Mouse (Mus musculus) layer of hippocampus, adult 18-20 months (tissue): ENCODE results near the gene Atg9b. TPM values are rescaled to one million over a fixed set of nuclear protein-coding genes. Genes with fewer than 3 reads are reported as not detected.

ENCODE experiments used
- DNase-seq, 2 experiments: peaks; one replicate each; pipeline ENCODE4 v3.0.0; 2022; ENCODE audit warnings: low spot score in 2 of 2
- total RNA-seq, 2 experiments: library from RNA; stranded (reverse); gene quantifications; 2 replicates each; pipeline ENCODE4 v1.2.3; 2021

The Atg9b gene
- total RNA-seq, 2 experiments from 2014 or later = 3.0 to 3.7 TPM

DNA sequence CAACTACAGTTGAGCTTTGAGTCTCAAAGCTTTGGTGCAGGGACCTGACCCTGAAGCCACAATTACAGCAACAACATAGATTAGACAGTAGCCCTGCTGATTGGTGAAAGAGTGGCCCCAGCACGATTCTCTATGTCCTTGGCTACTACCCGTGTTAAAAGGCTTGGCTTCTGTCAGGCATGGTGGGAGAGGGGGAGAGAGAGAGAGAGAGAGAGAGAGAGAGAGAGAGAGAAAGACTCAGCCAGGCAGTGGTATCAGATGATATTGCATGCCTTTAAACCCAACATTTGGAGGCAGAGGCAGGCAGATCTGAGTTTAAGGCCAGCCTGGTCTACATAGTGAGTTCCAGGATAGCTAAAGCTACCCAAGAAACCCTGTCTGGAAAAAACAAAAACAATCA lies 10.0 kb downstream of the Atg9b start:
- DNase-seq = no peak

DNA sequence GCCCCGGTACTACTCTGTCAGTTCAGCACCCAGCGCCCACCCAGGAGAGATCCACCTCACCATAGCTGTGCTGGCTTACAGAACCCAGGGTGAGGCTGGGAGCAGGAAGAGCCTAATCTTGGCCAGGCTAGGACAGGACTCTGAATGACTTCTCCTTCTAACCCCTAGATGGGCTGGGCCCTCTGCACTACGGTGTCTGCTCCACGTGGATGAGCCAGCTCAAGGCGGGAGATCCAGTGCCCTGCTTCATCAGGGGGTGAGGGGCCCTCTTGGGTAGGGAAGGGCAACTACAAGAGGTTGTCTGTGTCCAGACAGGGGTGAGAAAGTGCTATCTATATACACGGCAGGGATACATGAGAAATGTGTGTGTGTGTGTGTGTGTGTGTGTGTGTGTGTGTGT lies 10.5 kb downstream of the Atg9b start:
- DNase-seq = no peak

DNA sequence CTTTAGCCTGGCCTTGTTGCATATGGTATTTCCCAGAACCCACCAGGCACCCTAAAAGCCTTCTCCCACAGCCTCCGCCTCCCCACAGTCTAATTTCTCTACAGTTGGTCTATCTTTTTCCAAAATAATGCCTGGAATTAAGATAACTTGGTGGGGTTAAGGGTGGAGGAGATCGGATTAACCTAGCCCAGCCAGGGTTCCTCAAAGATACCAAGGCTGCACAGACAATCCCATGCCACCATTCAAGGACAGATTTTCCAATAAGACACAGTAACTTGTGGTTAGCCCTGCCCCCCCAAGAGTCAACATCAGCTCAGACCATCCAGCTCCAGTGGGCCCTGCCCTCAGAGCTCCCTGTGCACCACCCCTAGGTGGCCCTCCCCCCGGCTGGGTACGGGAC lies 11.4 kb downstream of the Atg9b start:
- DNase-seq = no peak

DNA sequence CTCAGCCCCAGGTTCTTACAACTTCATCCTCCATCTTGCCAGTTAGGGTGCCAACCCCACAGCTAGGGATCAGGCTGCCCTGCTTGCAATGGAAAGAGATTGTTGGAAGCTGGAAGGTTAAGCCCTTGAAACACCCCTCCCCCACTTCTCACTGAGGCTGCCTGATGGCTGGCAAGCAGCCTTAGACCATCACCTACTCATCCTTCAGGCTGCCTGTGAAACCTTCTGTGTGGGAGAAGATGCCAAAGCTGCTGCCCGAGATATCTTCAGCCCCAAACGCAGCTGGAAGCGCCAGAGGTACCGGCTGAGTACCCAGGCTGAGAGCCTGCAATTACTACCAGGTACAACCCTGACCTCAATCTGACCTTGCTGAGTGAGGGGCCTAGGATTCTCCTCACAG lies 12.4 kb downstream of the Atg9b start:
- no peak for DNase-seq

DNA sequence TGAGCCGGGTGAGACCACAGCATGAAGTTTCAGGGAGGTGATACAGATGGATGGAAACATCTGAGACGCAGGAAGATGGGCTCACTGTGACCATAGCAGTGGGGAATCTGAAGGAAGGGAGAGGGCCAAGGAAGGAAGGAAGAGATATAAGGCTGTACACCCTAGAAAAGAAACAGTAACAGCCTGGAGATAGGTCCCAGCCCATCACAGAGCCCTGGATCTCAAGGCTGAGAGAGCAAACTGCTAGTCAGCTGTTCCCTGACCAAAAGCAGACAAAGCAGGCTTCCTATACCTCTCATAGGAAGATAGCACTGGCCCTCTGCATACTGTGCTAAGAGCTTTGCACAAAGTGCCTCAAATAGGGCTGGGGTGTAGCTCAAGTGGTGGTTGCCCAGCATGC lies 13.2 kb downstream of the Atg9b start:
- no peak for DNase-seq

DNA sequence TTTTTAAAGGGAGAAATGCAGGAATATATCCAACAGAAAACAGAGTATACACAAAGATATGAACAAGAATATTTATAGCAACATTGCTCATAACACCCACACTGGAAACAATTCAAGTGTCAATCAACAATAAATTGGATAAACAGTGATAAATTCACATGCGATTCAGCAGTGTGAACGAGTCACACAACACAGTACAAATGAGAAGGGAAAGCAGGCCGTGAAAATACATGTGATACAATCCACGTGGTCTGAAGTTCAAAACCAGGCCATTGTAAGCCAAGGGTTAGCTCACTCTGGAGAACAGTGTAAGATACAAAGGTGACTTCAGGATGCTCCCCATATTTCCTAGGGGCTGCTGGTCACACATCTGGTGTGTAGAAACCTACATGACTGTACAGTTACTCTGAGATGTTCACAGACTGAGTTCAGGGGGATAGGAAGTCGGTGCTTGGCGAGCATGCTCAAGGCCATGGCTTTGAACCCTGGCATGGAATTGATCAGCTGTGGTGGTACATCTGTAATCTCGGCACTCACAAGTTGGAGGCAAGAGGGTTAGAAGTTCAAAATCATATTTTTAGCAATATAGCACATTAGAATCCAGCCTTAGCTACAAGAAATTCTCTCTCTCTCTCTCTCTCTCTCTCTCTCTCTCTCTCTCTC lies 17.1 kb downstream of the Atg9b start:
- no peak for DNase-seq

DNA sequence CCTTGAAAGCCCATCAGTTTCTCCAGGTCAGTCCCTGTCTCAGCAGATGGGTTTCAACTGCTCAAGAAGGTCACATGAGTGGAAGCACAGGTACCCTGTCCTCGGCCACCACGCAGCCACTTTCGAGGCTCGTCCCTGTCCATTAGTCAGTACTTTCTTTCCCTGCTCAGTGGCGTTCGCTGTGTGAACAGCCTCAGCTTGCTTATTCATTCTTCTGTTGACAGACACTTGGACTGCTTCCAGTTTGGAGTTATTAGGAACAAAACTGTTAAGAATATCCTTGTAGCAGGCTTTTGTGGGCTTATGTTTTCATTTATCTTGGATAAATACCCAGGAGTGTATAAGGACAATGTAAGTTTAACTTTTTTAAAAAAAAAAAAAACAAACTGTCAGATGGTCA lies 17.7 kb downstream of the Atg9b start:
- DNase-seq = peak in 1 of 2 experiments; percentile 69

DNA sequence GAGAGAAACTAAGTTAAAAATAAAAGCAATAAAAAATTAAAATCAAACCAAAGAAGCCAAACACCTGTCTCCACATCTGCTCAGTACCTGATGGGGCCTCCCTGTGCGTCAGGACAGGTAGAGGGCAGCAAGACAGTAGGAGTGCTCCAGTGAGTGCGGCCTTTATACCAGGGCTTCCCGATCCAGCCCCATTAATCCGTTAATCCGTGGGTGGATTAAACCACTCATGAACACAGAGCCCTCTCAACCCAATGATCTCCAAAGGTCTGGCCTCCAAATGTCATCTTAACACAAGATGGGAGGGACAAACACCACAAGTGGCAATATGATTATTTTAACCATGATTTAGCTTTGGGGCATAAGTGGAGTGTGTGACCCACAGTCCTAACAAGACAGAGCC lies 18.1 kb downstream of the Atg9b start:
- DNase-seq = no peak

DNA sequence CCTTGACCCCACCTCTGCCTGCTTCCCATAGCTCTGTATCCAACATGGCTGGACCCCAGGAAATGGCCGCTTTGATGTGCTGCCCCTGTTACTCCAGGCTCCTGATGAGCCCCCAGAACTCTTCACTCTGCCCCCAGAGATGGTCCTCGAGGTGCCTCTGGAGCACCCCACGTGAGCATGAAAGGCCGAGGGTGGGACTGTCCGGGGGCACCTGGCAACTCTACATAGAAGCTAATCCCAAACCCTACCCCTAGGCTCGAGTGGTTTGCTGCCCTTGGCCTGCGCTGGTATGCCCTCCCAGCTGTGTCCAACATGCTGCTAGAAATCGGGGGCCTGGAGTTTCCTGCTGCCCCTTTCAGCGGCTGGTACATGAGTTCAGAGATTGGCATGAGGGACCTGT lies 22.2 kb downstream of the Atg9b start:
- DNase-seq = no peak

DNA sequence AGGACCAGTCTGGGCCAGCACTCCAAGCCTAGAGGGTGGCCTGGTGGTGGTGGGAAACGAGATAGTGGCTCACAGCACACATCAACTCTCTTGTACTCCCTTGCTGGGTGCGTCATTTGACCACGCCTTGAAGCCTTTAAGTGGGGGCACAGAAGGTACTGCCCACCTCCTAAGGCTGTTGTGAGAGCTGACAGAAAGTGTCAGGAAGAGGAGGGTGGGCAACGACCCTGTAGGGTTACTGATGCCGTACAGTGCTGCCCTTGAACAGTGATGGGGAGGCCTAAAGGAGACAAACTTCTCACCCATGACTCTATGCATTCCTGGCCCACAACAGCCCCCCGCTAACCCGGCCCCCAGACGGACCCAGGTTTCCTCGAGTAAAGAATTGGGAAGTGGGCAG lies 25.5 kb downstream of the Atg9b start:
- DNase-seq = no peak

DNA sequence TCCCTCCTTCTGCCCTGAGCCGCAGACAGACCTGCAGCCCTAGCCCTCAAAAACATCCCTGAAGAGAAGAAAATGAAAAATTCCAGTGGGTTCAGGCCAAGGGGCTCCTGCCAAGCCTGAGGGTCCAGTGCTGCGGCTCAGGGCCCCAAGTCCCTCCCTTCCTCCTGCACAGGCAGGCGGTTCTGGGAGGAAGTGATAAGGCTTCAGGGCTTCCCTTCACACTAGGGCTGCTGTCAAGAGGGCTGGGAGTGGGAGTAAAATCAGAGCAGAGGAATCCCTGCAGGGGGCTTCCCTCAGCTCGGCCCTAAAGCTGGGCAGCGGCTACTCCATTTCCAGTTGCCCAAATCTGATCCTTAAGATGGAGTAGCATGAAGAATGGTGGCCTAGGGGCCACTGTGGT lies 26.4 kb downstream of the Atg9b start:
- DNase-seq = no peak

DNA sequence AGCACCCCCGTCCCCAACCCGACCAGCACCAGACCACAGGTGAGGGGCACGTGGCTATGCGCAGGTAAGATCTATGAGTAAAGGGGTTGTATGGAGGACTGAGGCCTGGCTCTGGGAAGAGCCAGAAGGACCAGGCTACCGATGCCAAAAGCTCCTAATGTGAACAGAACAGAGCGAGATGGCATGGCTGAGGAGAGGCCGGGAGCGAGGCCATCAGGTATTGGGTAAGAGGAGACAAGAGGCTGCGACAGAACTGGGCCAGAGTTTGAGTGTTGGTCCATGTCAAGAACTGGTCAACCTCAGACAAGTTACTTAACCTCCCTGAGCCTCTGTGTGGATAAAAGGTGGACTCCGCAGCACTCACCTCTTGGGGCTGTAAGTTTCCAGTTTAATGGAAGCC lies 27.0 kb downstream of the Atg9b start:
- no peak for DNase-seq

DNA sequence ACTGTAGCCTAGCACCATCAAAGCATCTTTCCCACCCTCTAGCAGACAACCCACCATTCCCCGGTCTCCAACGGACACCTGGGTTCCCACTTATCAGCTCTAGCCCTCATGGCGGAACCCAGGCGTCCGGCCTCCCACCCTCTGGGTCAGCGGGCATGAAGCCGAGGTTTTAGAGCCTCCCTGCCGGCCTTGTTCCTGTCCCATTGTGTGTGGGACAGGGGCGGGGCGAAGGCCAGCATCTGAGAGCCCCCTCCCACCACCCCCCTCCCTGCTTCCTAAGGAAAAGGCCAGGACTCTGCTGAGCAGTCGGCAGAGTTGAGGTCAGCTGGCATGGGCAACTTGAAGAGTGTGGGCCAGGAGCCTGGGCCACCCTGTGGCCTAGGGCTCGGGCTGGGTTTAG lies 27.4 kb downstream of the Atg9b start, which contains the start of gene Nos3:
Gene Nos3 (plus strand): TSS at position 303 of the 400 bp plus-strand sequence.
- no peak for DNase-seq

DNA sequence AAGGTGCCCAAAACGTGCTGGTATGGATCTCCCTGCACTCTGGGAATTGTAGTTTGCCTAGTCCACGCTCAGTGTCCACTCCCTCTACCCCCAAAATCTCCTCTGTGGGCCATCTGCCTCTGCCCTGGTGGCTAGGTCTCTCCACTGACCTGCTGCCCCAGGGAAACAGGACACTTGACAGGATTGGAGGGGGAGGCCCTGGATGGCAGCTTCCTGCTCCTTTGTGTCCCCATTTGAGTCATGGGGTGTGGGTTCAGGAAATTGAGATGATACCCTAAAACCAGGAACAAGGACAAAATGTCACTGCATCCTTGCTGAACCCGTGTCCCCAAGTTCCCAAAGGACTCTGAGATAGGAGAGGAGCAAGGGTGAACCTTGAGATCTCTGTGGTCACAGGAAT lies 27.9 kb downstream of the Atg9b start:
- no peak for DNase-seq

DNA sequence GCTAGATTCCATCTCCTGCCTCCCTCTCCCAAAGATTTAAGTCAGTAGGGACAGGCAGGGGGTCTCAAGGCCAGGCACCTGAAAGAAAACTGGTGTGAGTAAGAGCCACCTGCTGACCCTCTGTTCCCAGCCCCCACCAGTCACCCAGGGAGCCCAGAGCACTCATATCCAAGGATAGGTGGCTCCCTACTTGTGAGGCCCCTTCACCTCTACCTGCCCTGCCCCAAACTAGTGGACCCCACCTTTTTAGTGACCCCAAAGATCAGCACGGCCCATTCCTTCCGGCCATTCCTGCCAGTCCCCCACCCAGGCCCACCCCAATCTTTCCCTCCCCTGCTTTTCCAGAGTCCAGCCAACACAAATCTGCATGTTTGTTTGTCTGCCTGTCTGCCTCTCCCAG lies 28.5 kb downstream of the Atg9b start:
- DNase-seq = no peak

DNA sequence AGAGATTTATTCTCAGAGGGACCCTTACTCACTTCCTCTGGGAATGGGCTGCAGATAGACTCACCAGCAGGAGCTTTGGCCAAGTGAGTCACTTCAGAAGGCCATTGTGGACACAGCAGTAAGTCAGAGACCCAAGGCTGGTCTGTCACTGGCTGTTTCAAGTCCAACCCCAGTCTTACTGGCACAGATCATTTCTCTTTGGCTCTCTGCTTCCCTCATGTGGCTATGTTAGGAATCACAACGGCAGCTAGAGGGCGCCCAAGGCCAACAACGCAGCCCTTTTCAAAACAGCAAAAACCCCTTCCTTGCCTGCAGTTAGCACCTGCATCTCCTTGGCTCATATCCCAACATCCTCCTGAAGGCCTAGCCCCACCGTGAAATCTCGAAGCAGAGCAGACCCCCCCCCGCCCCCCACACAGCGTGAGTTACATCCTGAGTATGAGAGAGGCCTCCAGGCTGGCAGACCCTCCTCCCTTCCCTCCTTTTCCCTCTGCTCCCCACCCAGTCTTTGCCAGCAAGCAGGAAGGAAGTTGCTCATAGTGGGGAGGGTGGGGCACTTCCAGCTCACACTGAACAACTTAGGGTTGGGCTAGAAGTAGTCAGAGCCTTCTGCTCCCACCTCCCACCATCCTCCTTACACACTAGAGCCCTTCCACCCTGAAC lies 31.0 kb downstream of the Atg9b start:
- peak; percentile 72 to 88 for DNase-seq

DNA sequence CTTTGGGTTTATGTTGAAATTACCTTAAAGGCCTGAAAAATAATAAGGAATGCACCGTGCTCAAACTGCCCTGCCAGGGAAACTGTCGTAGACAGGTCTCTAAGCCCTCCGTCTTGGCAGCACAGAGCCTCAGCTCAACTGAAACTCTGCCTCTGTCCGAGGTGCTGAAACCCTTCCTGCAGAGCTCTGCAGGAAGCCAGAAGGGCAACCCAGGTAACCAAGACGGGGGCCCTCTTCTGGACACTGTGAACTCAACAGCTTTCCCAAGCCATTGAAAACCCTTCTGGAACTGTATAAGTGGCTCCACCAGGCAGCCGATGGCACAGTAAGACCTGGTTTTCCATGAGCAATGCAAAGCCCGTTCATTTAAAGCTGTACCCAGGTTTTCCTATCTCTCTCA lies 34.5 kb downstream of the Atg9b start:
- DNase-seq = no peak

DNA sequence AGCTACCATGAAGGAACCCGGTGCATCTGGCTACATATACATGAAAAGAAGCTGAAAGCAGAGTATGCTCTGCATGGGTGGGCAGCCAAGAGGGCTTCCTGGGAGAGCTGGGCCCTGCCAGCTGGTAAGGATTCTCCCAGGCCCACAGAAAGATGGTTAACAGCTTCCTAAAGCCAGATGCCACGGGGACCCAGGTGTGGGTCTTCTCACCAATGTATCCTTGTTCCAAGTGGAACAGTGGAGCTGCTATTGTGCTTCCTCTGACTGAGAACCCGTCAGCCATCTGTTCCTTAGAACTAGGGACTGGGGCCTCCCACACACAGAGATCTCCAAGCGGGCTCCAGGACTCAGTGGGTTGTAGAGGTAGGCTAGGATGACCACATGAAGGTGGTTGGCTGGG lies 35.2 kb downstream of the Atg9b start:
- DNase-seq = no peak

DNA sequence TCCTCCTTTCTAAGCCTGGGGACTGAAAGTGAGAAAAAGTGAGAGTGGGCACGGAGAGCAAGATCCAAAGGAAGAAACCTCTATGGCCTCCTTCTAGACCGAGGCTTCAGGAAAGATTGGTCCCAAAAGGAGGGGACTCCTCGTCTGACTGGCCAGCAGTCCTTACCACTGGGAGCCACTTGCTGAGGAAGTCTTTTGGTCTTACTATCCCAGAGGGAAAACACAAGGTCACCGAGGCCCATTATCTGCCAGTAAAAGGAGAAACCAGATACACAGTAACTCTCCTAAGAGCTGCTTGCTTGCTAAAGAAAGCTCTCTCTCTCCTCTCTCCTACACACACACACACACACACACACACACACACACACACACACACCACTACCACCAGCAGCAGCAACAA lies 38.6 kb downstream of the Atg9b start:
- DNase-seq = no peak

DNA sequence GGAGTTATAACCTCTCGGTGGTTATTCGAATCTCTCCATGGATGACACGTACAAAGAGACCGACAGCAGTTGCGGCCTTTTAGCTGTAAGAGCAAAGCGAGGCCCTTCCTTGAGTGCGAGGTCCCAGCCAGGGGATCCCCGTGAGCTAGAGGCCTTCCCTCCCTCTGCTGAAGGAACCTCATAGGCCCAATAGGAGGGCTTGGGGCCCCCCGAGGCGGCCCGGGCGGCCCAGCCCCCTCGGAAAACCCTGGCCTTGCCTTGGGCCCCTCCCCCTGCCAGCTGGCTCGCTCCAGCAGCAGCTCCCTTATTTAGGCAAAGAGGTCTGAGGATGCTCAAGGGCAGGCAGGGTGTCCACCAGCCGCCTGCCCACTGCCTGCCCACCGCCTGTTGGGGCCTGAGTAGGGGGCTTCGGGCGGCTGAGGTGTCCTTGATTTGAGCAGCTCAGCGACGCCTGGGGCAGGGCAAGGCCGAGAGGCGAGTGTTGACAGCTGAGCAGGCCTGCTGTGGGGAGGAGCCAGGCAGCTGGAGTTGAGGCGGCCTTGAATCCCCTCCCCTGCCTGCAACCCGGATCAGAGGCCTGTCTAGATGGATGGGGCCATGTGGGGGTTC lies 39.6 kb downstream of the Atg9b start:
- no peak for DNase-seq

DNA sequence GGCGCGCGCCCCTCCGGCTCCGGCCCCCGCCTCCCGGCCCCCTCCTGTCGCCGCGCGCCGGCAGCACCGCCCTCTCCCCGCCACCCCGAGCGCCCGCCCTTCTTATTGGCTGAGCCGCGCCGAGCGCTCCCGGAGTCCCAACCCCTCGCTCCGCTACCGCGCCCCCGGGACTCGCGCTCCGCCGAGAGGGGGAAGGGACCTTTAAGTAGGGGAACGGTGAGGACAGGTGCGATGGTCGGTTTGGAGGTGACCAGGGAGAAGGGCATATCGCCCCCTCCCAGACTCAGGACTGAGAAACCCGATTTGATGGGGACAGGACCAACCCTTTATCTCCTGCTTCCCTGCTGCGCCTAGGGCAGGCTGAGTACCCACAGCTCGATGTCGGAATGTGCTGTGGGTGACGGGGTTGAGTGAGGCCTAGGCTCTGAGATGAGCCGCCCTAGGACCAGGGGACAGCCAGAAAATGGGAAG lies 40.2 kb downstream of the Atg9b start:
- DNase-seq = peak; percentile 83 to 88

DNA sequence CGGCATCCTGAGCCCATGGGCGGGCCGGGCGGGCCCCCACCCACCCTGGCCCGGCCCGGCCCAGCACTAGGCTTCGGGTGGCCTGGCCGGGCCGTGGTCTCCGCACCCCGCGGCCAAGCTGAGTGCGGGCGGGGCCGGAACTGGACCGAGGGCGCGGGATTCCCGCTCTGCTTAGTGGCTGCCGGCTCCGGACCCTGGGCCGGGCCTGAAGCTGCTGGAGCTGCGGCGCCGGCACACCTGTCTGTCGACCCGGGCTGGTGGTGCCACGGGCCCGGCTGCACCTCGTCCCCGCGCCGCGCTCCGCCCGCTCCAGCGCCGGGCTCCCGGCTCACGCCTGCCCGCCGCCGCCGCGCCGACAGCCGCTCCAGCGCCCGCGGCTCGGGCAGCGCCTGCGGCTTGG lies 40.7 kb downstream of the Atg9b start, which contains the start of gene Kcnh2:
Gene Kcnh2 (minus strand): TSS at position 327 of the 400 bp plus-strand sequence.
- DNase-seq = no peak
